Mouse (Mus musculus) fat pad, adult 2 months (tissue): Measurements from ENCODE around the gene Tnks2.
A peak's percentile ranks its signal among the peaks of the same experiment; 100 is the strongest.

Experiments
- DNase-seq: peaks from one replicate; pipeline ENCODE4 v3.0.0-alpha.2; 2011; ENCODE audit warnings: low read depth, low spot score; ENCODE audit errors: extremely low read depth

The Tnks2 gene

GRCm38 (mm10) chr19:36833788-36834531, at the start of gene Tnks2:
Gene Tnks2, plus strand, starts transcription at chr19:36834232.
- DNase-seq, result no peak

- DNase-seq, result peak; percentile 81
Measured at GRCm38 (mm10) chr19:36789873-36790733, 43.9 kb upstream of the Tnks2 start.

- DNase-seq, result peak; percentile 79
Measured at GRCm38 (mm10) chr19:36792589-36792988, 41.4 kb upstream of the Tnks2 start.

GRCm38 (mm10) chr19:36793450-36793849, 40.6 kb upstream of the Tnks2 start:
- no peak for DNase-seq

GRCm38 (mm10) chr19:36794008-36794407, 40.0 kb upstream of the Tnks2 start:
- no peak for DNase-seq

GRCm38 (mm10) chr19:36795277-36795676, 38.8 kb upstream of the Tnks2 start:
- no peak for DNase-seq

- no peak for DNase-seq
Measured at GRCm38 (mm10) chr19:36796931-36797330, 37.1 kb upstream of the Tnks2 start.

- DNase-seq, result no peak
Measured at GRCm38 (mm10) chr19:36800288-36800687, 33.7 kb upstream of the Tnks2 start.

GRCm38 (mm10) chr19:36801856-36802641, 32.0 kb upstream of the Tnks2 start:
- no peak for DNase-seq

GRCm38 (mm10) chr19:36803403-36803802, 30.6 kb upstream of the Tnks2 start:
- DNase-seq, result no peak

- DNase-seq, result no peak
Measured at GRCm38 (mm10) chr19:36806842-36807241, 27.2 kb upstream of the Tnks2 start.

- DNase-seq, result no peak
Measured at GRCm38 (mm10) chr19:36808426-36809105, 25.5 kb upstream of the Tnks2 start.

GRCm38 (mm10) chr19:36809476-36810168, 24.4 kb upstream of the Tnks2 start:
- no peak for DNase-seq

GRCm38 (mm10) chr19:36812011-36812410, 22.0 kb upstream of the Tnks2 start:
- DNase-seq, result no peak

- DNase-seq, result peak; percentile 52
Measured at GRCm38 (mm10) chr19:36815396-36816271, 18.4 kb upstream of the Tnks2 start.

GRCm38 (mm10) chr19:36818141-36818885, 15.7 kb upstream of the Tnks2 start:
- no peak for DNase-seq

- no peak for DNase-seq
Measured at GRCm38 (mm10) chr19:36819199-36819598, 14.8 kb upstream of the Tnks2 start.

GRCm38 (mm10) chr19:36820469-36820868, 13.6 kb upstream of the Tnks2 start:
- no peak for DNase-seq
